Mouse (Mus musculus): ENCODE data around the gene Olfr923.

DNA sequence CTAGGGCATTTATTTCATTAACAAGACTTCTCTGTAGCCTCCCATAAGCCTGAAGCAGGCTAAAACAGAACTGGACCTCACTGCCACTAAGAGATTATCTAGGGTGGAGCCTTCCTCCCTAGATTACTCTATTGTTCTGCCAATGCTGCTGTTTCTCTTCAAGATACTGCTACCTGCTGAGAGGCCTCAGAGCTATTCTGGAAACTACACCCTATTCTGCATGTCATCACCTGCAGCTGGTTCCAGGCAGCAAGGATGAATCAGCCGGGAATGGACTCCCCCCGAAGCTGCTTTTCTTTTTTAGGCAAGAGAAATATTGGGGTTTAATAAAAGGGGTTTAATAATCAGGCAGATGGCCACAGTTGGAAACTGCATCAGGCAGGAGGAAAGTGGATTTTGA lies 6.7 kb downstream of the Olfr923 start:
- TF ChIP-seq POLR2A (IDR thresholded peaks at IDR 0.05; ENCODE audit: extremely low read depth, insufficient read depth, low read length) (no peak), CTCF (IDR thresholded peaks at IDR 0.05; ENCODE audit: extremely low read depth, insufficient read depth, low read length) (no peak)

All from cortical plate, adult 2 months (tissue).